Mouse (Mus musculus) CH12.LX (cell line): ENCODE measurements around the gene Cacna1s.

Source experiments
- BHLHE40 ChIP-seq: IDR thresholded peaks from 2 replicates; pipeline ENCODE4 v1.6.1; 2011; ENCODE audit warnings: mild to moderate bottlenecking, low read depth, low read length, improper control_type of control experiment
- CTCF ChIP-seq, 2 experiments: IDR thresholded peaks in 1 of 2; conservative IDR thresholded peaks in 1 of 2; 2 replicates each; pipeline ENCODE4 v1.5.1; 2011 to 2012; ENCODE audit warnings: low read depth in 2 of 2, low read length in 2 of 2, improper control_type of control experiment in 1 of 2, inconsistent platforms in 1 of 2, mild to moderate bottlenecking in 1 of 2, moderate library complexity in 1 of 2
- ELF1 ChIP-seq: IDR thresholded peaks from 2 replicates; pipeline ENCODE4 v1.6.1; 2014; ENCODE audit warnings: low read depth, mild to moderate bottlenecking, inconsistent platforms, low read length, improper control_type of control experiment
- HCFC1 ChIP-seq: IDR thresholded peaks from 2 replicates; pipeline ENCODE4 v1.6.1; 2012; ENCODE audit warnings: low read depth, mild to moderate bottlenecking, inconsistent platforms, low read length, improper control_type of control experiment
- JUND ChIP-seq: conservative IDR thresholded peaks from 2 replicates; pipeline ENCODE4 v1.6.1; 2011; ENCODE audit warnings: low read depth, low read length, improper control_type of control experiment
- MAFK ChIP-seq: IDR thresholded peaks from 2 replicates; pipeline ENCODE4 v1.6.1; 2011; ENCODE audit warnings: low read length, improper control_type of control experiment; ENCODE audit not compliant: insufficient replicate concordance
- MAX ChIP-seq: IDR thresholded peaks from 2 replicates; pipeline ENCODE4 v1.6.1; 2011; ENCODE audit warnings: low read length, improper control_type of control experiment
- MAZ ChIP-seq: IDR thresholded peaks from 2 replicates; pipeline ENCODE4 v1.6.1; 2012; ENCODE audit warnings: low read depth, mild to moderate bottlenecking, inconsistent platforms, low read length, improper control_type of control experiment, moderate library complexity
- MYC ChIP-seq: IDR thresholded peaks from 2 replicates; pipeline ENCODE4 v1.6.1; 2011; ENCODE audit warnings: low read depth, mild to moderate bottlenecking, improper control_type of control experiment, low read length
- POLR2A ChIP-seq: IDR thresholded peaks from 2 replicates; pipeline ENCODE4 v1.6.1; 2011; ENCODE audit warnings: low read depth, mild to moderate bottlenecking, improper control_type of control experiment, low read length
- RCOR1 ChIP-seq: conservative IDR thresholded peaks from 2 replicates; pipeline ENCODE4 v1.6.1; 2012; ENCODE audit warnings: low read depth, mild to moderate bottlenecking, inconsistent platforms, low read length, improper control_type of control experiment
- SIN3A ChIP-seq: IDR thresholded peaks from 2 replicates; pipeline ENCODE4 v1.6.1; 2012; ENCODE audit warnings: low read length, improper control_type of control experiment, inconsistent platforms
- SMC3 ChIP-seq: IDR thresholded peaks from 2 replicates; pipeline ENCODE4 v1.6.1; 2011; ENCODE audit warnings: low read depth, low read length, improper control_type of control experiment
- TBP ChIP-seq: conservative IDR thresholded peaks from 2 replicates; pipeline ENCODE4 v1.6.1; 2011; ENCODE audit warnings: low read depth, low read length, improper control_type of control experiment

- TF ChIP-seq MYC = no peak
- no peak for TF ChIP-seq CTCF (conservative IDR thresholded peaks at IDR 0.05 in 1 of 2, IDR thresholded peaks at IDR 0.05 in 1 of 2; ENCODE audit: low read depth in 2 of 2, low read length in 2 of 2)
- TF ChIP-seq MAZ = no peak
- TF ChIP-seq POLR2A = no peak
- TF ChIP-seq BHLHE40 = no peak
- TF ChIP-seq SIN3A = no peak
- TF ChIP-seq ELF1 = no peak
- TF ChIP-seq MAX = no peak
- TF ChIP-seq MAFK = no peak
- no peak for TF ChIP-seq RCOR1
- TF ChIP-seq JUND = no peak
- TF ChIP-seq HCFC1 = no peak
- TF ChIP-seq SMC3 = no peak; the same call in 1 of the 2 replicates
- TF ChIP-seq TBP = no peak
Observed at GRCm38 (mm10) chr1:136126159-136126765, 73.7 kb downstream of the Cacna1s start.
